ENCODE assay signal across 8 mouse cellular contexts in genomic region chr3:141465104-141465705, GRCm38 (mm10). TPM values are rescaled to one million over a fixed set of nuclear protein-coding genes. Genes with fewer than 3 reads are reported as not detected.
A peak's percentile ranks its signal among the peaks of the same experiment; 100 is the strongest.
DNase-seq lines count a peak whose midpoint lies in the region; ATAC-seq and TF ChIP-seq lines count a peak whose summit lies in the region.

Unc5c (plus strand) TSS chr3:141465216.

- no peaks in the 10 kb centered on the region for H3K4me1 ChIP-seq in ES-Bruce4 (ENCODE audit: control insufficient read depth, insufficient read depth, low read length)
- peaks cover 22% of the 10 kb centered on the region for H3K4me1 ChIP-seq in heart, embryonic 13.5 days
- H3K4me1 ChIP-seq in kidney, embryonic 16.5 days (ENCODE audit: insufficient read depth, low read length): peaks cover 23% of the 10 kb centered on the region; the same call in 1 of the 2 replicates
- peaks cover 2% of the 10 kb centered on the region; the same call in 1 of the 2 replicates for H3K4me1 ChIP-seq in liver, embryonic 11.5 days (replicated peaks; ENCODE audit: control insufficient read depth, insufficient read depth, low read length)
- H3K4me1 ChIP-seq in midbrain, postnatal 0 days (ENCODE audit: insufficient read depth, low read length): peaks cover 11% of the 10 kb centered on the region; the same call in 1 of the 2 replicates

- TF ChIP-seq CTCF in ES-Bruce4 (IDR thresholded peaks at IDR 0.05; ENCODE audit: low read depth, low read length): no peak
- TF ChIP-seq CTCF in midbrain, postnatal 0 days (IDR thresholded peaks at IDR 0.05): peak; percentile 51

- peak within 1 kb of the TSS; percentile 50 for H3K9ac ChIP-seq in ES-Bruce4 (ENCODE audit: low read depth, poor library complexity, severe bottlenecking)
- peak within 1 kb of the TSS; percentile 82 for H3K9ac ChIP-seq in heart, embryonic 13.5 days
- peak within 1 kb of the TSS; percentile 83 for H3K9ac ChIP-seq in kidney, embryonic 16.5 days (replicated peaks; ENCODE audit: low read length)
- 0 out of 2 replicates have a peak within 1 kb of the TSS, but pooled peaks have one; percentile 14 for H3K9ac ChIP-seq in liver, embryonic 11.5 days (ENCODE audit: low read depth, low read length)
- H3K9ac ChIP-seq in midbrain, postnatal 0 days (replicated peaks; ENCODE audit: low read length, poor library complexity, severe bottlenecking): peak within 1 kb of the TSS; percentile 81

- H3K27me3 ChIP-seq in ES-Bruce4 (ENCODE audit: control insufficient read depth, insufficient read depth, low read length, poor library complexity, severe bottlenecking): peaks cover 10% of the 10 kb centered on the region
- H3K27me3 ChIP-seq in heart, embryonic 13.5 days (replicated peaks): peaks cover 36% of the 10 kb centered on the region
- H3K27me3 ChIP-seq in kidney, embryonic 16.5 days (ENCODE audit: insufficient read depth, low read length): no peaks in the 10 kb centered on the region
- H3K27me3 ChIP-seq in liver, embryonic 11.5 days (replicated peaks; ENCODE audit: control insufficient read depth, insufficient read depth, low read length): peaks cover 33% of the 10 kb centered on the region
- no peaks in the 10 kb centered on the region for H3K27me3 ChIP-seq in midbrain, postnatal 0 days (ENCODE audit: insufficient read depth, low read length)

- H3K27ac ChIP-seq in ES-Bruce4 (ENCODE audit: insufficient read depth, low read length): no peak within 1 kb of the TSS
- peak within 1 kb of the TSS; percentile 73 for H3K27ac ChIP-seq in heart, embryonic 13.5 days (replicated peaks)
- peak within 1 kb of the TSS; percentile 95 for H3K27ac ChIP-seq in kidney, embryonic 16.5 days (ENCODE audit: low read length)
- H3K27ac ChIP-seq in liver, embryonic 11.5 days (ENCODE audit: low read depth, low read length): peak within 1 kb of the TSS; percentile 58
- peak within 1 kb of the TSS; percentile 86 for H3K27ac ChIP-seq in midbrain, postnatal 0 days (ENCODE audit: low read depth, low read length)

- no peak for TF ChIP-seq EP300 in ES-Bruce4 (IDR thresholded peaks at IDR 0.05; ENCODE audit: insufficient read depth, low read depth, low read length)

- peak within 1 kb of the TSS; percentile 75 for H3K4me3 ChIP-seq in ES-Bruce4 (ENCODE audit: low read depth, low read length)
- H3K4me3 ChIP-seq in heart, embryonic 13.5 days: peak within 1 kb of the TSS; percentile 59
- H3K4me3 ChIP-seq in kidney, embryonic 16.5 days (ENCODE audit: low read length): peak within 1 kb of the TSS; percentile 69
- H3K4me3 ChIP-seq in liver, embryonic 11.5 days (ENCODE audit: low read depth, low read length): peak within 1 kb of the TSS; percentile 62
- H3K4me3 ChIP-seq in midbrain, postnatal 0 days (ENCODE audit: low read depth, low read length): peak within 1 kb of the TSS; percentile 93

- no peaks in the 10 kb centered on the region for H3K9me3 ChIP-seq in ES-Bruce4 (replicated peaks; ENCODE audit: control insufficient read depth, insufficient read depth, low read length, poor library complexity, severe bottlenecking)
- H3K9me3 ChIP-seq in heart, embryonic 13.5 days: no peaks in the 10 kb centered on the region
- no peaks in the 10 kb centered on the region for H3K9me3 ChIP-seq in kidney, embryonic 16.5 days (ENCODE audit: low read length)
- H3K9me3 ChIP-seq in liver, embryonic 11.5 days (ENCODE audit: control insufficient read depth, low read length): no peaks in the 10 kb centered on the region
- H3K9me3 ChIP-seq in midbrain, postnatal 0 days (ENCODE audit: low read length): no peaks in the 10 kb centered on the region

- H3K36me3 ChIP-seq in ES-Bruce4 (ENCODE audit: control insufficient read depth, insufficient read depth, low read length, poor library complexity, severe bottlenecking): no peaks in the 10 kb centered on the region
- H3K36me3 ChIP-seq in heart, embryonic 13.5 days: no peaks in the 10 kb centered on the region
- H3K36me3 ChIP-seq in kidney, embryonic 16.5 days (ENCODE audit: insufficient read depth, low read length): no peaks in the 10 kb centered on the region
- H3K36me3 ChIP-seq in liver, embryonic 11.5 days (ENCODE audit: control insufficient read depth, insufficient read depth, low read length): no peaks in the 10 kb centered on the region
- H3K36me3 ChIP-seq in midbrain, postnatal 0 days (ENCODE audit: insufficient read depth, low read length): no peaks in the 10 kb centered on the region

- ATAC-seq in erythroid progenitor cell, adult 5-6 weeks (replicated peaks; ENCODE audit: low FRiP score, poor library complexity, severe bottlenecking): peak; percentile 46; the same call in 1 of the 2 replicates
- ATAC-seq in heart, embryonic 13.5 days (ENCODE audit: extremely low read depth, insufficient number of reproducible peaks, low FRiP score, low TSS enrichment): peak; percentile 76
- ATAC-seq in kidney, embryonic 16.5 days (ENCODE audit: low FRiP score, low TSS enrichment): peak; percentile 95
- ATAC-seq in liver, embryonic 11.5 days (replicated peaks; ENCODE audit: low FRiP score): peak; percentile 61
- peak; percentile 87 for ATAC-seq in midbrain, postnatal 0 days (ENCODE audit: low FRiP score)

- no peak for TF ChIP-seq POLR2A in ES-Bruce4 (IDR thresholded peaks at IDR 0.05; ENCODE audit: insufficient read depth, low read length)

- H3K4me2 ChIP-seq in heart, embryonic 13.5 days: peak within 1 kb of the TSS; percentile 93
- H3K4me2 ChIP-seq in kidney, embryonic 16.5 days (replicated peaks; ENCODE audit: low read depth, low read length): peak within 1 kb of the TSS; percentile 82
- H3K4me2 ChIP-seq in liver, embryonic 11.5 days: peak within 1 kb of the TSS; percentile 81
- peak within 1 kb of the TSS; percentile 73 for H3K4me2 ChIP-seq in midbrain, postnatal 0 days (ENCODE audit: low read depth, low read length, poor library complexity, severe bottlenecking)

- under 1% methylated on average over 60 of the region's 61 CpGs for WGBS in heart, embryonic 13.5 days
- under 1% methylated on average over 57 of the region's 61 CpGs for WGBS in kidney, embryonic 16.5 days
- under 1% methylated on average over 50 of the region's 61 CpGs for WGBS in liver, embryonic 11.5 days
- under 1% methylated on average over 52 of the region's 61 CpGs for WGBS in midbrain, postnatal 0 days

- peak; percentile 98 for DNase-seq in brain, adult 2 months (ENCODE audit: low read depth, low spot score)
- peak; percentile 53 for DNase-seq in liver, embryonic 11.5 days (ENCODE audit: low spot score)
- DNase-seq in midbrain, postnatal 0 days (ENCODE audit: low spot score): peak; percentile 92
- peak; percentile 24 for DNase-seq in testis, postnatal 14 days (ENCODE audit: low spot score)

RNA-seq across cellular contexts. Expression of gene Unc5c, which starts in this region (rescaled TPM):
- polyA plus RNA-seq in ES-Bruce4 (2011; ENCODE audit: insufficient read depth, insufficient read length, low read depth, missing spikeins): 0.58 and 1.0 TPM in 2 replicates
- not detected in 2 replicates for total RNA-seq in erythroid progenitor cell, adult 5-6 weeks (2015; ENCODE audit: low replicate concordance)
- total RNA-seq in erythroid progenitor cell, adult 5-6 weeks (2017; ENCODE audit: low replicate concordance): not detected in 2 replicates
- 3.2 and 4.8 TPM in 2 replicates for polyA plus RNA-seq in heart, embryonic 13.5 days (2015; fragmentation: Nextera tagmentation; extraction: Ambion mirVana)
- 20.8 and 26.2 TPM in 2 replicates for polyA plus RNA-seq in kidney, embryonic 16.5 days (2015; fragmentation: Nextera tagmentation; extraction: Ambion mirVana)
- polyA plus RNA-seq in liver, embryonic 11.5 days (2014; fragmentation: Nextera tagmentation; extraction: Ambion mirVana): 3.9 and 7.0 TPM in 2 replicates
- total RNA-seq in midbrain, postnatal 0 days (2014; rRNA removed): 40.2 and 44.4 TPM in 2 replicates
- polyA plus RNA-seq in midbrain, postnatal 0 days (2015; fragmentation: Nextera tagmentation; extraction: Ambion mirVana): 7.5 and 10.4 TPM in 2 replicates

Comparison
In these comparisons a context has a peak if more than half of its experiments do, and no peak if none do; other contexts are left out.
1. RNA of gene Unc5c (total RNA-seq): 40.2 to 44.4 TPM in midbrain, postnatal 0 days; not detected in erythroid progenitor cell, adult 5-6 weeks; every median in the first group is over 10 times any median in the second.
2. Peak in ATAC-seq in erythroid progenitor cell, adult 5-6 weeks; RNA of the gene not detected or under 1 TPM.
3. H3K9ac ChIP-seq: peak in every context shown above with its lines; median percentile 83 in kidney, embryonic 16.5 days; 82 in heart, embryonic 13.5 days; 81 in midbrain, postnatal 0 days; 50 in ES-Bruce4; 14 in liver, embryonic 11.5 days.
4. DNase-seq: peak in every context shown above with its lines; median percentile 98 in brain, adult 2 months; 92 in midbrain, postnatal 0 days; 53 in liver, embryonic 11.5 days; 24 in testis, postnatal 14 days.
5. Peak in every context shown above with its lines, with median percentiles within 50 percentile points of each other: H3K4me3 ChIP-seq, ATAC-seq and H3K4me2 ChIP-seq.